Mouse (Mus musculus) CD4-positive, CD25-positive, alpha-beta regulatory T cell, adult 4 months (primary cell): ENCODE results near the gene Ptgdr. TPM values are rescaled to one million over a fixed set of nuclear protein-coding genes. Genes with fewer than 3 reads are reported as not detected.
"Not testable (repeated sequence)": the region's sequence is repeated elsewhere in the genome, so short reads cannot be mapped to it uniquely, and the experiment has no call there.

Source experiments
- ATAC-seq: one replicate; pipeline ENCODE4 v1.8.0; 2017
- polyA plus RNA-seq, 2 experiments: library from polyadenylated mRNA; unstranded; fragments of 100-300 nt; shearing (Covaris generic); gene quantifications; one replicate each; pipeline ENCODE4 v1.2.1; 2017

The Ptgdr gene
- polyA plus RNA-seq, result not detected

- no peak for ATAC-seq
Observed at GRCm38 (mm10) chr14:44858868-44859613, at the start of gene Ptgdr. Gene Ptgdr (minus strand): TSS chr14:44859375.

- no peak for ATAC-seq
Observed at GRCm38 (mm10) chr14:44907774-44908173, 48.6 kb upstream of the Ptgdr start.

- ATAC-seq, result no peak
Observed at GRCm38 (mm10) chr14:44904199-44904598, 45.0 kb upstream of the Ptgdr start.

DNA sequence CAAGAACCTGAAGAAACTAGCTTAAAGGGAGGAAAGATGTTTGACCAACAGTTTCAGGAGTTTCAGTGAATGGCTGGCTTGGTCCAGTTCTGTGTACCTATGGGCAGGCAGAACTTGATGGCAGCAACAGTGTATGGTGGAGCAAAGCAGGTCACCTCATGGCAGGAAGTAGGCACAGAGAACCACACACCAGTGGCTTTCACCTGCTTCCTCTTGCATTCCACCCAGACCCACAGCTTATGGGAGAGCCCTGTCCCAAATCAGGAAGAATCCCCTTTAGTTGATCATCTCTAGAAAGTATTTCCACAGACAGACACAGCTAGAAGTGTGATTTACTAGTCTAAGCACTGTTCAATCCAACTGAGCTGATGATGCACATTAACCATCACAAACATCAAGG, 42.6 kb upstream of the Ptgdr start:
- ATAC-seq, result not testable (repeated sequence)

DNA sequence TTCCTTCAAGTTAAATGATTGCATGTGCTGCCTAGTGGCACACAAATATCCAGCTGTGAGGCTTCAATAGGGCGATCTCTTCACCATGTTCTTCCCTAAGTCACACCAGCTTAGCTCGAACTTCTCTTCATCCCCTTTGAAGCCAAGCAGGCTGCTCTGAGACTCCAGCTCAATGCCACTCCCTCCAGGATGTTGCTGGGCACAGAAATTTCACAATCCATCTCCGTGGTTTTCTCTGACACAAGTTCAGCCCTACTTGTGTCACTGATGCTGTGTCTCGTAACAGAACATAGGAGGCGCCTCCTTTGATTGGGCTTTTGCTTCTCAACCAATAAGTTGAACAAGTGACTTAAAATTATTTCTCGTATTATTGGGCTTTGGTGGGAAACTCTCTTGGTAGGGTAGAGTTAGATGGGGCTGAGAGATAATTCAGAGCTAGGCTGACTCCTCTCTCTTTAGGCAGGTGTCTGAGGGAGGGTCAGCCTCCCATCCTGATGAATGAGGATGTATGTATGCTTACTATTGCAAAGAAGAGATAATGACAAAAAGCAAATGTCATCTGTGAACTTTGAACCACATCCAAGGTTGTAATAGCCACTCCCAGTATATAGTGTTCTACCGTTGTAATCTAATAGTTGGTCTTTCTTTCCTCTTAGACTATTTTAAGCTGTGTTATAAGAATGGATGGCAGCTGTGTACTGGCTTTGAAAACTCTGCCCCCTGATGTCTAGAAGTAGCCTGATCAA, 32.4 kb upstream of the Ptgdr start:
- ATAC-seq, result no peak

DNA sequence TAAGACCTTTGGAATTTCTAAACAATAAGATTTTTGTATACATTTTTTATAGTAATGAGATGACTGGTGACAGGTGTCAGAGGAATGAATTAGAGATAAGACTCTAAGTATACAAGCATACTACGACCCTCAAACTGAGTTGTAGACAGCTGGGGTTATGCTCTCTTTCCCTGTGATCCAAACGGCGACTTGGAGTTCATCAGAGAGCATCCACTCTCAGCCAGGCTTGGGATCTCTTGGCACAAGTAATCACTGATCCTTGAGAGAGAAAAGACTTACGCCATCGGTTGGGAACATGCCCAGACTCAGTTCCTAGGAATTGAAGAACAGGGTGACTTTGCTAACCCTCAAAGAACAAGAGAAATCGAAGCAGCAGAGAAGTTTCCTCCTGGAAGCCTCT, 10.5 kb upstream of the Ptgdr start:
- ATAC-seq, result no peak

GRCm38 (mm10) chr14:44865661-44866060, 6.5 kb upstream of the Ptgdr start:
- ATAC-seq, result no peak

DNA sequence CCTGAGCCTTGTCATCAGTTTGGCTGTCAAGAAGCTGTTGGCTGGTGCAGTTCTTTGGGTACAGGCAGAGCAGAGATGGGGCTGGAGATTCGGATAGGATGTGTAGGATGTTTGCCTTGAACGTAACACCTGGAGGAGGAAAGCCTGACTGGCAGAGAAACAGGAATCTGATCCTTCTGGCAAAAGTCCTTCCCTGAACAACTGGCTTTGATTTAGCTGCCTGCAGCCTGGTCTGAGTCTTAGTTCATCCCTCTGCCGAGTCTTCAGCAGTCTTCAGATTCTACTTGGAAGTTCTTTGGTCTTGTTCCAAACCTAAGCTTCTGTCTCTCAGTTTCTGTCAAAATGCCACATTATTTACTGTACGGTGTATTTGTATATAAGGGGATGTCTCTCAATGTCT, 3.9 kb upstream of the Ptgdr start:
- ATAC-seq, result no peak

GRCm38 (mm10) chr14:44861161-44861560, 2.0 kb upstream of the Ptgdr start:
- no peak for ATAC-seq

GRCm38 (mm10) chr14:44858372-44858771, 803 bp downstream of the Ptgdr start:
- ATAC-seq, result no peak

GRCm38 (mm10) chr14:44850637-44851036, 8.5 kb downstream of the Ptgdr start:
- not testable (repeated sequence) for ATAC-seq

DNA sequence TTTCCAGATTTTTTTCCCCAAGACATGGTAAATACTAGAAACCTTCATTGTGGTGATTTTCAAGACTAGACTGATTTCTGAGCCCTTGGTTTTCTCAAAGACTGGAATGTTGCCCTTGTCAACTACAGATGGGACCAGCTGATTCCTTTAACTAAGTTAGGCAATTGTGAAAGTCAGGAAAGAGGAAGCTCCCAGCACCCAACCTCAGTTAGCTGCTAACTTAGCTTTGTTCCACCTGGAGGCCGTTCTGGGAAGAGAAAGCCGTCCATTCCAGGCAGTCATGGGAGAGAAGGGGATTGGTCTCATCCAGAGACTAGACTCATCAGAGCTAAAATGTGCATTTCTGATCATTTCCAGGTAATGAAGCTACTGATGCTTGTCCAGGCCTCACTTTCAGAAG, 11.4 kb downstream of the Ptgdr start:
- ATAC-seq, result no peak

GRCm38 (mm10) chr14:44846558-44847263, 12.5 kb downstream of the Ptgdr start:
- ATAC-seq, result no peak

- no peak for ATAC-seq
Observed at GRCm38 (mm10) chr14:44843768-44844755, 15.1 kb downstream of the Ptgdr start.

DNA sequence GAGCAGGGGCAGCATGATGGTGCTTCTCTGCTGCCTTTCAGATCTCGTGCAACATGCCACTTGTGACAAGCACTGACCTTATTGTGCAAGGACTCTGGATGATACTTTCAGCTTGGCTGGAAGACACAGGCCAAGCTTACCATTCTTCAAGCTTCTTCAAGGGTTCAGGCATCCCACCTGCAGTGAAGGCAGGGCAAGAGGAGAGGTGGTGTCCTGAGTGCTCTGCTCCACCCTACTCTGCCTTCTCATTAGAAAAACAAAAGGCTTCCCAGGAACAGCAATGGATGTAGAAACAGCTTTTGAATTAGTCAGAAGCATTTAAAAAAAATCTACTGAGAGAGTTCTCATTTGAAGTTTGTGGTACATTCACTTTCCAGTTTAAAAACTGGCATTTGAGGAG, 20.5 kb downstream of the Ptgdr start:
- ATAC-seq, result no peak

- no peak for ATAC-seq
Observed at GRCm38 (mm10) chr14:44835132-44835531, 24.0 kb downstream of the Ptgdr start.

GRCm38 (mm10) chr14:44834134-44834533, 25.0 kb downstream of the Ptgdr start:
- not testable (repeated sequence) for ATAC-seq

DNA sequence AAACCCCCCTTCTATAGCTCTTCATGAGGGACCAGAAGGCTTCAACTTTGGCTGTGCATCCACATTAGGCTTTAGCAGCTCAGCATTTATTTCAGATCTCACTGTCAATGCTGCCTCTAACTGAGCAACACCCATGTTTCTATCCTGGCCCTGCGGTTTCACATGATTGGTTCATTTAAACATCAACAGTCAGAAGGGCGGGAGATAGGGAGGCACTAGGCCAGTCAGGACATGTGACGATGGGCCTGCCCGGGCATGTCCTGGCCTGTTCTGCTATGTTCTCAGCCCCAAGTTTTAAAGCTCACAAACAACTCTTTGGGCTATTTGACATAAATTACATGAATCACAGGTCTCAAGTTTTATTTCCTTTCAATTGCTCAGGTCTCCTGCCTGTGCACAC, 26.1 kb downstream of the Ptgdr start:
- not testable (repeated sequence) for ATAC-seq

- no peak for ATAC-seq
Observed at GRCm38 (mm10) chr14:44827736-44828135, 31.4 kb downstream of the Ptgdr start.

DNA sequence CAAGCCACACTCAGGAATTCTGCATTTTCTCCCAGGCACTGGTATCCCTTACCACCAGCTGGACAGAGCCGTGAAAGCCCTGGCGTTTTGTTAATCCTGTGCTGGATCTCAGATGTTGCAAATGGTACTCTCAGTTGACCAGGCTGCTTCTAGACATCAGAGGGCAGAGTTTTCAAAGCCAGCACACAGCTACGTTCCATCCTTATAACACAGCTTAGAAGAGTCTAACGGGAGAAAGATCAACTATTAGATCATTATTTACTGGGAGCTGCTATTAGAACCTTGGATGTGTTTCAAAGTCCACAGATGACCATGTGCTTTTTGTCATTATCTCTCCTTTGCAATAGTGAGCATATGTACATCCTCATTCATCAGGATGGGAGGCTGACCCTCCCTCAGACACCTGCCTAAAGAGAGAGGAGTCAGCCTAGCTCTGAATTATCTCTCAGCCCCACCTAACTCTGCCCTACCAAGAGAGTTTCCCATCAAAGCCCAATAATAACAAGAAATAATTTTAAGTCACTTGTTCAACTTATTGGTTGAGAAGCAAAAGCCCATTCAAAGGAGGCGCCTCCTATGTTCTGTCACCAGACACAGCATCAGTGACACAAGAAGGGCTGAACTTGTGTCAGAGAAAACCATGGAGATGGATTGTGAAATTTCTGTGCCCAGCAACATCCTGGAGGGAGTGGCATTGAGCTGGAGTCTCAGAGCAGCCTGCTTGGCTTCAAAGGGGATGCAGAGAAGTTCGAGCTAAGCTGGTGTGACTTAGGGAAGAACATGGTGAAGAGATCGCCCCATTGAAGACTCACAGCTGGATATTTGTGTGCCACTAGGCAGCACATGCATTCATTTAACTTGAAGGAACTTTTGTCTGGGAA, 37.8 kb downstream of the Ptgdr start:
- ATAC-seq, result no peak

GRCm38 (mm10) chr14:44813152-44813551, 46.0 kb downstream of the Ptgdr start:
- ATAC-seq, result not testable (repeated sequence)
